Mouse (Mus musculus): ENCODE results near the gene Stradb.

The Stradb gene

GRCm38 (mm10) chr1:58955716-58956115, 17.6 kb upstream of the Stradb start:
- ChIA-PET CTCF (no interaction called here), POLR2A (interaction anchor here in 2 of 4 experiments (1.1 to 17.0 kb wide), 3 partner anchors 9 to 18 kb away, joined by 3 to 159 read pairs (median 126); partner anchors contain the start of genes Stradb (in 2 of the 2) and Trak2 (in 2 of the 2))

- ChIA-PET CTCF (interaction anchor here in 1 of 4 experiments (0.5 kb wide), 1 partner anchor 156 kb away, joined by 4 read pairs; no protein-coding TSS in a partner anchor), POLR2A (interaction anchor here in 2 of 4 experiments (1.1 to 17.0 kb wide), 3 partner anchors 9 to 17 kb away, joined by 3 to 159 read pairs (median 126); partner anchors contain the start of genes Stradb (in 2 of the 2) and Trak2 (in 2 of the 2))
These were observed 17.1 kb upstream of the Stradb start for GRCm38 (mm10) chr1:58956229-58956628.

- ChIA-PET CTCF (interaction anchor here in 2 of 4 experiments (0.5 to 0.7 kb wide), 3 partner anchors 157 to 162 kb away, joined by 3 read pairs; no protein-coding TSS in a partner anchor), POLR2A (interaction anchor here in 3 of 4 experiments (0.6 to 17.0 kb wide), 11 partner anchors 9 to 1344 kb away, joined by 3 to 159 read pairs (median 8); partner anchors contain the start of genes Stradb (in 3 of the 3) and Trak2 (in 3 of the 3))
These were observed 15.4 kb upstream of the Stradb start for GRCm38 (mm10) chr1:58957931-58958330.

- ChIA-PET POLR2A (interaction anchor here (0.7 to 17.0 kb wide), 9 partner anchors 9 to 557 kb away, joined by 3 to 159 read pairs (median 9); partner anchors contain the start of genes Stradb (in 4 of the 4), Trak2 (in 4 of the 4) and Gm973 (in 1 of the 4)), CTCF (interaction anchor here in 1 of 4 experiments (0.5 kb wide), 1 partner anchor 179 kb away, joined by 3 read pairs; no protein-coding TSS in a partner anchor)
These were observed 14.4 kb upstream of the Stradb start for GRCm38 (mm10) chr1:58958789-58959526.

GRCm38 (mm10) chr1:58959682-58960081, 13.6 kb upstream of the Stradb start:
- CTCF ChIA-PET: interaction anchor here in 1 of 4 experiments (0.5 kb wide), 1 partner anchor 180 kb away, joined by 3 read pairs; no protein-coding TSS in a partner anchor
- POLR2A ChIA-PET: interaction anchor here (0.7 to 17.0 kb wide), 10 partner anchors 8 to 569 kb away, joined by 3 to 159 read pairs (median 8); partner anchors contain the start of genes Stradb (in 4 of the 4) and Trak2 (in 4 of the 4)

GRCm38 (mm10) chr1:58961152-58961893, 12.0 kb upstream of the Stradb start:
- CTCF ChIA-PET: interaction anchor here in 2 of 4 experiments (0.7 to 0.8 kb wide), 2 partner anchors 12 to 150 kb away, joined by 3 read pairs; no protein-coding TSS in a partner anchor
- POLR2A ChIA-PET: interaction anchor here in 3 of 4 experiments (0.7 to 17.0 kb wide), 9 partner anchors 9 to 391 kb away, joined by 3 to 159 read pairs (median 4); partner anchors contain the start of genes Stradb (in 3 of the 3) and Trak2 (in 3 of the 3)

- POLR2A ChIA-PET: interaction anchor here in 3 of 4 experiments (0.9 to 17.0 kb wide), 4 partner anchors 9 to 11 kb away, joined by 3 to 159 read pairs (median 64); partner anchors contain the start of genes Stradb (in 3 of the 3) and Trak2 (in 3 of the 3)
- CTCF ChIA-PET: no interaction called here
These were observed 10.9 kb upstream of the Stradb start for GRCm38 (mm10) chr1:58962418-58962817.

- CTCF ChIA-PET: no interaction called here
- POLR2A ChIA-PET: interaction anchor here in 2 of 4 experiments (1.3 to 17.0 kb wide), 4 partner anchors 9 to 11 kb away, joined by 3 to 159 read pairs (median 64); partner anchors contain the start of genes Stradb (in 2 of the 2) and Trak2 (in 2 of the 2)
These were observed 10.5 kb upstream of the Stradb start for GRCm38 (mm10) chr1:58962865-58963264.

- CTCF ChIA-PET: interaction anchor here in 1 of 4 experiments (0.6 kb wide), 1 partner anchor 31 kb away, joined by 4 read pairs; no protein-coding TSS in a partner anchor
These were observed 5.8 kb upstream of the Stradb start for GRCm38 (mm10) chr1:58967534-58967933.

GRCm38 (mm10) chr1:58970054-58970453, 3.3 kb upstream of the Stradb start:
- POLR2A ChIA-PET: interaction anchor here in 2 of 4 experiments (0.9 to 7.3 kb wide), 3 partner anchors 11 to 18 kb away, joined by 3 to 159 read pairs (median 9); no protein-coding TSS in a partner anchor

More at GRCm38 (mm10) chr1:58967534-58967933, 5.8 kb upstream of the Stradb start:
- POLR2A ChIA-PET: interaction anchor here in 2 of 4 experiments (1.0 to 2.0 kb wide), 4 partner anchors 8 to 717 kb away, joined by 3 to 11 read pairs (median 6); no protein-coding TSS in a partner anchor

GRCm38 (mm10) chr1:58971097-58971496, 2.2 kb upstream of the Stradb start:
- POLR2A ChIA-PET: interaction anchor here in 2 of 4 experiments (4.3 to 7.3 kb wide), 3 partner anchors 11 to 266 kb away, joined by 51 to 159 read pairs (median 126); partner anchors contain the start of gene Als2 (in 1 of the 2)
- CTCF ChIA-PET: no interaction called here

More at GRCm38 (mm10) chr1:58970054-58970453, 3.3 kb upstream of the Stradb start:
- CTCF ChIA-PET: no interaction called here

GRCm38 (mm10) chr1:58972851-58973365, 414 bp upstream of the Stradb start:
- POLR2A ChIA-PET: interaction anchor here (0.6 to 7.3 kb wide), 52 partner anchors 8 to 712 kb away, joined by 3 to 159 read pairs (median 4); partner anchors contain the start of genes Als2 (in 2 of the 4), Nop58 (in 2 of the 4), Casp8 (in 1 of the 4) and Cdk15 (in 1 of the 4)

GRCm38 (mm10) chr1:58982276-58982675, 9.0 kb downstream of the Stradb start:
- CTCF ChIA-PET: no interaction called here

More at GRCm38 (mm10) chr1:58972851-58973365, 414 bp upstream of the Stradb start:
- CTCF ChIA-PET: interaction anchor here in 2 of 4 experiments (0.7 to 0.9 kb wide), 3 partner anchors 205 to 638 kb away, joined by 3 read pairs; no protein-coding TSS in a partner anchor

GRCm38 (mm10) chr1:58984586-58984985, 11.3 kb downstream of the Stradb start:
- POLR2A ChIA-PET: no interaction called here
- CTCF ChIA-PET: no interaction called here

More at GRCm38 (mm10) chr1:58982276-58982675, 9.0 kb downstream of the Stradb start:
- POLR2A ChIA-PET: interaction anchor here in 2 of 4 experiments (0.6 to 1.1 kb wide), 2 partner anchors 9 to 388 kb away, joined by 3 read pairs; partner anchors contain the start of genes Stradb (in 1 of the 2) and Trak2 (in 1 of the 2)

GRCm38 (mm10) chr1:58993144-58993543, 19.8 kb downstream of the Stradb start:
- ChIA-PET CTCF (interaction anchor here in 3 of 4 experiments (0.6 to 1.1 kb wide), 5 partner anchors 74 to 1952 kb away, joined by 3 to 7 read pairs (median 3); no protein-coding TSS in a partner anchor), POLR2A (interaction anchor here in 1 of 4 experiments (1.8 kb wide), 1 partner anchor 20 kb away, joined by 4 read pairs; the partner anchor contains the start of genes Stradb and Trak2)

- ChIA-PET CTCF (interaction anchor here in 3 of 4 experiments (0.5 to 1.1 kb wide), 4 partner anchors 75 to 591 kb away, joined by 3 to 15 read pairs (median 4); no protein-coding TSS in a partner anchor), POLR2A (interaction anchor here in 3 of 4 experiments (0.6 to 1.8 kb wide), 3 partner anchors 9 to 21 kb away, joined by 3 to 9 read pairs (median 4); partner anchors contain the start of genes Stradb (in 2 of the 3) and Trak2 (in 2 of the 3))
These were observed 20.4 kb downstream of the Stradb start for GRCm38 (mm10) chr1:58993723-58994122.

GRCm38 (mm10) chr1:58995313-58995712, 22.0 kb downstream of the Stradb start:
- POLR2A ChIA-PET: interaction anchor here in 2 of 4 experiments (0.6 to 2.6 kb wide), 2 partner anchors 22 to 395 kb away, joined by 3 to 6 read pairs; partner anchors contain the start of genes Stradb (in 1 of the 2) and Trak2 (in 1 of the 2)
- CTCF ChIA-PET: no interaction called here
